In the genomic region with DNA sequence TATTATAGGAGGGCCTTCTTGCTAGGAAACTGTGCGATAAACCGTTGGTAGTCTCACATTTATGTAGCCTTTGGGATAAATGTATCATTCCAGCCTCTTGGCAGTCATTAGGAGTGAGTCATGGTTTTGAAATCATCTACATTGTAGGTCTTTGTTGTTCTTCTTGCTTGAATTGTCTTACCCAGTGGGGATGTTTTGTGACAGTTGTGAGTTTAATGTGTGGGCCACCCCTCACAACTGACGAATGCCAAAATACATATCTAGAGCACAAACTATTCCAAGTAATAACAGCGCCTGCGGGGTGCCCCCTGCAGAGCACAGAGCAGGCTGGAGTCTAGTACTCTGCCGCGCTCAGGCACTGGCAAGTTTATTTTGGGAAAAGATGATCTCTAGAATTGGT, we compare ENCODE assay signal across 21 mouse cellular contexts. TPM values are rescaled to one million over a fixed set of nuclear protein-coding genes. Genes with fewer than 3 reads are reported as not detected.
DNase-seq lines count a peak whose midpoint lies in the region; ATAC-seq and TF ChIP-seq lines count a peak whose summit lies in the region.
"Had no signal": no experiment of that assay in that cellular context is flagged by ENCODE, and none has a peak within 500 bp of the region (broad histone marks: within the 10 kb centered on the region; RNA-seq: fewer than 3 reads in every experiment).

No protein-coding gene starts in this region.

- H3K4me2 ChIP-seq in forebrain, embryonic 16.5 days (ENCODE audit: low read length) = no peak overlapping the region
- no peak overlapping the region for H3K4me2 ChIP-seq in forebrain, postnatal 0 days (ENCODE audit: low read depth)
- H3K4me2 ChIP-seq in hindbrain, postnatal 0 days (ENCODE audit: low read depth, low read length) = no peak overlapping the region
- H3K4me2 ChIP-seq in hindbrain, embryonic 12.5 days (replicated peaks) = no peak overlapping the region
- H3K4me2 ChIP-seq: heart, embryonic 15.5 days; hindbrain, embryonic 13.5 days; kidney, embryonic 15.5 days; liver, embryonic 11.5 days; midbrain, embryonic 15.5 days had no signal

- POLR2A ChIA-PET in Patski (lab: Charles Lee) = interaction anchor here (0.8 kb wide), 1 partner anchor 39 kb away, joined by 3 read pairs; no protein-coding TSS in a partner anchor

- H3K9me3 ChIP-seq in forebrain, embryonic 16.5 days (ENCODE audit: control insufficient read depth, low read length) = no peaks in the 10 kb centered on the region
- no peaks in the 10 kb centered on the region for H3K9me3 ChIP-seq in forebrain, postnatal 0 days (ENCODE audit: low read length)
- H3K9me3 ChIP-seq in hindbrain, postnatal 0 days (ENCODE audit: low read length) = no peaks in the 10 kb centered on the region
- no peaks in the 10 kb centered on the region for H3K9me3 ChIP-seq in hindbrain, embryonic 12.5 days (replicated peaks)
- H3K9me3 ChIP-seq: heart, embryonic 15.5 days; hindbrain, embryonic 13.5 days; kidney, embryonic 15.5 days; megakaryocyte, embryonic 14.5 days; midbrain, embryonic 15.5 days had no signal

- peaks cover 23% of the 10 kb centered on the region for H3K4me1 ChIP-seq in forebrain, embryonic 16.5 days (replicated peaks; ENCODE audit: control insufficient read depth, insufficient read depth, low read length)
- peaks cover 3% of the 10 kb centered on the region; the same call in 1 of the 2 replicates for H3K4me1 ChIP-seq in forebrain, postnatal 0 days (ENCODE audit: insufficient read depth)
- 0 out of 2 replicates have a peak, but pooled peaks cover 6% of the 10 kb centered on the region for H3K4me1 ChIP-seq in hindbrain, postnatal 0 days (ENCODE audit: insufficient read depth, low read length)
- peaks cover 14% of the 10 kb centered on the region for H3K4me1 ChIP-seq in hindbrain, embryonic 12.5 days
- H3K4me1 ChIP-seq: megakaryocyte, embryonic 14.5 days had no signal

- no peak for TF ChIP-seq CTCF in forebrain, postnatal 0 days (IDR thresholded peaks at IDR 0.05; ENCODE audit: low read depth)
- no peak for TF ChIP-seq CTCF in hindbrain, postnatal 0 days (IDR thresholded peaks at IDR 0.05; ENCODE audit: low read depth)
- peak; percentile 17 for TF ChIP-seq CTCF in Patski (IDR thresholded peaks at IDR 0.05)

- in situ Hi-C loops in Patski (cut with MboI; ENCODE audit: low pct_unique_long_range_greater_than_20kb) = no loop called here

- no peak overlapping the region for H3K9ac ChIP-seq in forebrain, embryonic 16.5 days (replicated peaks; ENCODE audit: low read depth, low read length)
- no peak overlapping the region for H3K9ac ChIP-seq in forebrain, postnatal 0 days
- H3K9ac ChIP-seq in hindbrain, postnatal 0 days (replicated peaks; ENCODE audit: low read length) = no peak overlapping the region
- H3K9ac ChIP-seq in hindbrain, embryonic 12.5 days = no peak overlapping the region
- H3K9ac ChIP-seq: heart, embryonic 15.5 days; hindbrain, embryonic 13.5 days; kidney, embryonic 15.5 days; midbrain, embryonic 15.5 days had no signal

- ATAC-seq in forebrain, embryonic 16.5 days = no peak
- ATAC-seq in forebrain, postnatal 0 days = no peak
- ATAC-seq in hindbrain, postnatal 0 days = 0 out of 2 replicates have a peak, but pooled peaks have one; percentile 12
- no peak for ATAC-seq in hindbrain, embryonic 12.5 days (ENCODE audit: low FRiP score)
- ATAC-seq in Patski = peak; percentile 60
- ATAC-seq: intestine, postnatal 0 days; midbrain, embryonic 15.5 days had no signal

- H3K36me3 ChIP-seq in forebrain, embryonic 16.5 days (ENCODE audit: control insufficient read depth, insufficient read depth) = no peaks in the 10 kb centered on the region
- peaks cover 11% of the 10 kb centered on the region; the same call in 1 of the 2 replicates for H3K36me3 ChIP-seq in forebrain, postnatal 0 days (ENCODE audit: insufficient read depth)
- H3K36me3 ChIP-seq in hindbrain, postnatal 0 days (ENCODE audit: insufficient read depth, low read length) = no peaks in the 10 kb centered on the region
- no peaks in the 10 kb centered on the region for H3K36me3 ChIP-seq in hindbrain, embryonic 12.5 days
- H3K36me3 ChIP-seq: heart, embryonic 15.5 days had no signal

- CTCF ChIA-PET in Patski (lab: Charles Lee) = interaction anchor here (1.1 to 1.5 kb wide), 4 partner anchors 12 to 19 kb away, joined by 3 to 11 read pairs (median 4); no protein-coding TSS in a partner anchor

- DNase-seq in forebrain, postnatal 0 days = no peak
- DNase-seq in hindbrain, postnatal 0 days (ENCODE audit: low spot score) = peak; percentile 31
- peak; percentile 70 for DNase-seq in 3T3-L1 (ENCODE audit: low read depth, low spot score)
- DNase-seq in Patski (ENCODE audit: low read depth, low spot score) = peak; percentile 64
- DNase-seq in embryo, embryonic 9.5 days (ENCODE audit: extremely low spot score) = no peak
- DNase-seq in layer of hippocampus, adult 9-10 months (ENCODE audit: low spot score) = no peak
- DNase-seq: adrenal gland, postnatal 25 days; cerebellum, postnatal 36 days; heart, adult 18-20 months; kidney, postnatal 4 days; lung, postnatal 10 days; thymus, postnatal 25 days had no signal

- no peaks in the 10 kb centered on the region for H3K27me3 ChIP-seq in forebrain, embryonic 16.5 days (replicated peaks; ENCODE audit: control insufficient read depth, insufficient read depth, low read length)
- no peaks in the 10 kb centered on the region for H3K27me3 ChIP-seq in forebrain, postnatal 0 days (ENCODE audit: insufficient read depth, low read length)
- no peaks in the 10 kb centered on the region for H3K27me3 ChIP-seq in hindbrain, postnatal 0 days (ENCODE audit: insufficient read depth, low read length)
- no peaks in the 10 kb centered on the region for H3K27me3 ChIP-seq in hindbrain, embryonic 12.5 days
- H3K27me3 ChIP-seq in Patski = no peaks in the 10 kb centered on the region
- H3K27me3 ChIP-seq: heart, embryonic 15.5 days; hindbrain, embryonic 13.5 days; kidney, embryonic 15.5 days; midbrain, embryonic 15.5 days had no signal

- H3K4me3 ChIP-seq in forebrain, embryonic 16.5 days (replicated peaks; ENCODE audit: low read length) = no peak overlapping the region
- H3K4me3 ChIP-seq in forebrain, postnatal 0 days (ENCODE audit: low read depth, low read length) = no peak overlapping the region
- no peak overlapping the region for H3K4me3 ChIP-seq in hindbrain, postnatal 0 days (ENCODE audit: low read length)
- H3K4me3 ChIP-seq in hindbrain, embryonic 12.5 days = no peak overlapping the region
- H3K4me3 ChIP-seq: heart, embryonic 15.5 days; hindbrain, embryonic 13.5 days; kidney, embryonic 15.5 days; megakaryocyte, embryonic 14.5 days; midbrain, embryonic 15.5 days had no signal

- WGBS in forebrain, embryonic 16.5 days = 63% methylated on average over 7 of the region's 7 CpGs
- WGBS in forebrain, postnatal 0 days = 62% methylated on average over 7 of the region's 7 CpGs
- 34% methylated on average over 7 of the region's 7 CpGs for WGBS in hindbrain, postnatal 0 days
- WGBS in hindbrain, embryonic 12.5 days = 81% methylated on average over 7 of the region's 7 CpGs

- H3K27ac ChIP-seq in forebrain, embryonic 16.5 days (ENCODE audit: low read length) = 0 out of 2 replicates have a peak overlapping the region, but pooled peaks have one; percentile 8
- no peak overlapping the region for H3K27ac ChIP-seq in forebrain, postnatal 0 days (ENCODE audit: low read depth, low read length)
- H3K27ac ChIP-seq in hindbrain, postnatal 0 days = no peak overlapping the region
- no peak overlapping the region for H3K27ac ChIP-seq in hindbrain, embryonic 12.5 days
- H3K27ac ChIP-seq: heart, embryonic 15.5 days; kidney, embryonic 15.5 days; midbrain, embryonic 15.5 days had no signal

RNA-seq across cellular contexts. Expression of a gene that starts 40.4 kb away (rescaled TPM):
- 749 and 886 TPM in 2 replicates for polyA plus RNA-seq in forebrain, embryonic 16.5 days (2015; fragmentation: Nextera tagmentation; extraction: Ambion mirVana)
- 676 and 725 TPM in 2 replicates for total RNA-seq in forebrain, postnatal 0 days (2014; rRNA removed)
- 575 and 682 TPM in 2 replicates for polyA plus RNA-seq in forebrain, postnatal 0 days (2015; fragmentation: Nextera tagmentation; extraction: Ambion mirVana)
- 525 and 569 TPM in 2 replicates for total RNA-seq in hindbrain, postnatal 0 days (2014; rRNA removed)
- 544 and 588 TPM in 2 replicates for polyA plus RNA-seq in hindbrain, postnatal 0 days (2015; fragmentation: Nextera tagmentation; extraction: Ambion mirVana)
- polyA plus RNA-seq in hindbrain, embryonic 12.5 days (2016; fragmentation: Nextera tagmentation; extraction: Ambion mirVana) = 458 and 517 TPM in 2 replicates
- polyA plus RNA-seq in Patski (2021) = 4,339 TPM

Comparison
In these comparisons a context has a peak if more than half of its experiments do, and no peak if none do; other contexts are left out.
1. ATAC-seq: peak in hindbrain, postnatal 0 days (single experiment) and Patski (single experiment); none in forebrain, embryonic 16.5 days (single experiment), forebrain, postnatal 0 days (single experiment) and hindbrain, embryonic 12.5 days (single experiment).
2. DNase-seq: peak in hindbrain, postnatal 0 days (single experiment), 3T3-L1 (single experiment) and Patski (single experiment); none in forebrain, postnatal 0 days (single experiment), embryo, embryonic 9.5 days (single experiment) and layer of hippocampus, adult 9-10 months (single experiment).